Mouse (Mus musculus) MEL (cell line): ENCODE measurements around the gene Gnb1l.
A peak's percentile ranks its signal among the peaks of the same experiment; 100 is the strongest.

Source experiments
- ELF1 ChIP-seq: IDR thresholded peaks from 2 replicates; pipeline ENCODE4 v1.6.1; 2014; ENCODE audit warnings: low read depth, mild to moderate bottlenecking, inconsistent platforms, low read length, improper control_type of control experiment, moderate library complexity
- EP300 ChIP-seq, 2 experiments: IDR thresholded peaks; 2 replicates each; pipeline ENCODE4 v1.6.1; 2011; ENCODE audit warnings: improper control_type of control experiment in 2 of 2, low read length in 2 of 2, low read depth in 1 of 2, mild to moderate bottlenecking in 1 of 2
- SMC3 ChIP-seq: IDR thresholded peaks from 2 replicates; pipeline ENCODE4 v1.6.1; 2011; ENCODE audit warnings: low read depth, low read length, improper control_type of control experiment
- TAL1 ChIP-seq: IDR thresholded peaks from 2 replicates; pipeline ENCODE4 v1.6.1; 2012; ENCODE audit warnings: mild to moderate bottlenecking, inconsistent platforms, low read length, moderate library complexity, mixed read lengths
- TCF12 ChIP-seq: IDR thresholded peaks from 2 replicates; pipeline ENCODE4 v1.6.1; 2014; ENCODE audit warnings: low read depth, mild to moderate bottlenecking, inconsistent platforms, low read length, improper control_type of control experiment, moderate library complexity
- ZMIZ1 ChIP-seq: IDR thresholded peaks from 2 replicates; pipeline ENCODE4 v1.6.1; 2012; ENCODE audit warnings: low read depth, mild to moderate bottlenecking, inconsistent platforms, low read length, improper control_type of control experiment, moderate library complexity

DNA sequence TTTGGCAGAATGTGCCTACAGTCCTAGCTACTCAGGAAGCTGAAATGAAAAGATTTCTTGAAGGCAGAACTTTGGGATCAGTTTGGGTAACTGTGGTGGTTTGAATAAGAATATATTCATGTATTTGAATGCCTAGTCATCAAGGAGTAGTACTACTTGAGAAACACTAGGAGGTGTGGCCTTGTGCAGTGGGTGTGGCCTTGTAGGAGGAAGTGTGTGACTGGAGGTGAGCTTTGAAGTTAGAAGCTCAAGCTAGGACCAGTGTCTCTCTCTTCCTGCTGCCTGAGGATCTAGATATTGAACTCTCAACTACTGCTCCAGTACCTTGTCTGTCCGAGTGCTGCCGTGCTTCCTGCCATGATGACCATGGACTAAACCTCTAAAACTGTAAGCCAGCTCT lies 12.4 kb upstream of the Gnb1l start:
- no peak for TF ChIP-seq SMC3
- TF ChIP-seq EP300 (IDR thresholded peaks at IDR 0.05; ENCODE audit: low read depth in 1 of 2, low read length in 2 of 2): 0 out of 4 replicates have a peak, but pooled peaks of 1 of the 2 experiments have one; percentile 4
- TF ChIP-seq ELF1: no peak
- TF ChIP-seq ZMIZ1: no peak
- TF ChIP-seq TAL1: no peak
- no peak for TF ChIP-seq TCF12
